Mouse (Mus musculus): ENCODE measurements around the gene Efna5.

DNA sequence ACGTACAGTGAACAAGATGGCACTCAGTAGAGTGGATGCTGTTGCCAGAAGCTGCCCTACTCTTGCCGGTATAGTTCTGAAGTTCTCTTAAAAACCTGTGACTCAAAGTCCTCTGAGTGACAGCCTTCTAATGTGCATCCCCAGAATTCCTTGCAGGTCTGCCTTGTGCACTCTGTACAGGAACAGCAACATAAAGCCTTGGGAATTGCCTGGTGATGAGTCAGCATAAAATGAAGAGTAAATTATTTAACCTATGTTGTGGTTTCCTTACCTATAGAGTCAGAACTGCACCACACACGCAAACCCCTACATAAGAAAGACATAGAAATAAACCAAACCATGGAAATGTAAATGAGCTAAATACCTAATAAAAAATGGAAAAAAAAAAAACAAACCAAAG, 159.5 kb downstream of the Efna5 start:
- TF ChIP-seq POLR2A (IDR thresholded peaks at IDR 0.05; ENCODE audit: borderline replicate concordance, extremely low read depth, low read depth, low read length): no peak
- no peak for TF ChIP-seq CTCF (IDR thresholded peaks at IDR 0.05; ENCODE audit: insufficient read depth, low read length)
